Mouse (Mus musculus): ENCODE measurements around the gene Rtl6.

DNA sequence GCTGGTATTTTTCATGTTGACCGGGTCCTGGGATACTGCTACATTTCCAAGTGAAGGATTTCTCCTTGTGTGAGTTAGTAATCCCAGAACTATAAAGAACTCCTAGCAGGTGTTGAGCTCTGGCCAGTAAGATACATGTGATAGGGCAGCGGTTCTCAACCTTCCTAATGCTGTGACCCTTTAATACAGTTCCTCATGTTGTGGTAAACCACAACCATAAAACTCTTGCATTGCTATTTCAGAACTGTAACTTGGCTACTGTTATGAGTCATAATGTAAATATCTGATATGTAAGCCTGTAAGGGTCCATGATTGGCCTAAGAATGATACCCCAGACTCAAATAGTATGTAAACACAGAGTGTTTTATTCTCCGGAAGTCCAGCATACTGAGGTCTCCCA is 11.6 kb downstream of the Rtl6 start:
- TF ChIP-seq CTCF (IDR thresholded peaks at IDR 0.05; ENCODE audit: borderline replicate concordance, insufficient read depth, low read depth, low read length) (no peak), POLR2A (IDR thresholded peaks at IDR 0.05; ENCODE audit: borderline replicate concordance, insufficient read depth, low read length) (no peak)
